Mouse (Mus musculus): ENCODE results near the gene Tcp10a. TPM values are rescaled to one million over a fixed set of nuclear protein-coding genes. Genes with fewer than 3 reads are reported as not detected.

The Tcp10a gene
- not detected for polyA plus RNA-seq (2015; fragmentation: Illumina TruSeq; extraction: RNeasy Lipid Tissue Mini Kit (QIAGEN cat#74804); ENCODE audit: low read depth, low replicate concordance)

DNA sequence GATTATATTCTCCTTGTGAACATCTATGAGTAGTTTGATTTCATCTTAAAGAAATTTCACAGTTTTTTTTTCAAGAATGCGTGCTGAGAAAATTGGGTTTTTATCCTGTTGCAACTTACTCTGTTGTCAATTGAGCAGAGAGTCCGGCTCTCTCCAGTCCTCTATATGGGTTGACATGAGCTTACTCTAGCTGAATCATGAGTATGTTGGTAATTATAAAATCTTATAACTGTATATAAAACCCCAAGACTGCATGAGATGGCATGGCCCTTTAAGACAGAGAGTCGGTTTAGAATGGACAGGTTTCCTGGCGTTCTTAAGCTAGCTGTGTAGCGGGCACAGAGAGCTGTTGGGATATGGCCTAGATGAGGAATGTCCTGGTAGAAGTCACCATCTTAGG, at the start of gene Tcp10a:
Gene Tcp10a, plus strand, starts transcription at position 301 of the 400 bp plus-strand sequence.

GRCm38 (mm10) chr17:7352596-7352995, 28.1 kb downstream of the Tcp10a start, which contains the start of gene Ttll2:
Gene Ttll2 (minus strand): TSS chr17:7352696.

GRCm38 (mm10) chr17:7371879-7372278, 47.4 kb downstream of the Tcp10a start, which contains the start of gene Gm49630:
Gene Gm49630 (minus strand): TSS chr17:7371979.

GRCm38 (mm10) chr17:7385364-7385763, 60.9 kb downstream of the Tcp10a start, which contains the start of gene Unc93a2:
Gene Unc93a2 (minus strand): TSS chr17:7385464.

Other genes with a start within 250 kb of the Tcp10a start
- gene Rps6ka2, start 154.5 kb upstream of the Tcp10a start, polyA plus RNA-seq (2015; fragmentation: Illumina TruSeq; extraction: RNeasy Lipid Tissue Mini Kit (QIAGEN cat#74804); ENCODE audit: low read depth, low replicate concordance) = 37.3 TPM
- not detected for gene Ttll2, start 28.1 kb downstream of the Tcp10a start, polyA plus RNA-seq (2015; fragmentation: Illumina TruSeq; extraction: RNeasy Lipid Tissue Mini Kit (QIAGEN cat#74804); ENCODE audit: low read depth, low replicate concordance)
- not detected for gene Gm49630, start 47.3 kb downstream of the Tcp10a start, polyA plus RNA-seq (2015; fragmentation: Illumina TruSeq; extraction: RNeasy Lipid Tissue Mini Kit (QIAGEN cat#74804); ENCODE audit: low read depth, low replicate concordance)
- gene Unc93a2, start 60.8 kb downstream of the Tcp10a start, polyA plus RNA-seq (2015; fragmentation: Illumina TruSeq; extraction: RNeasy Lipid Tissue Mini Kit (QIAGEN cat#74804); ENCODE audit: low read depth, low replicate concordance) = not detected

All from brain, adult 10 weeks (tissue).